Mouse (Mus musculus): ENCODE results near the gene Gng7. TPM values are rescaled to one million over a fixed set of nuclear protein-coding genes. Genes with fewer than 3 reads are reported as not detected.

Gng7 gene
- polyA plus RNA-seq, 1 experiment from 2014 or later, result 1.4 TPM

GRCm38 (mm10) chr10:80963031-80963975 is 51.4 kb downstream of the Gng7 start:
- ATAC-seq (ENCODE audit: extremely low read depth, insufficient number of reproducible peaks, low FRiP score, low TSS enrichment), result no peak
- Histone ChIP-seq H3K9me3 (no peaks in the 10 kb centered on the region), H3K9ac (peak overlapping the region; percentile 60), H3K4me2 (peak overlapping the region; percentile 26), H3K27ac (replicated peaks) (peak overlapping the region; percentile 92), H3K36me3 (no peaks in the 10 kb centered on the region), H3K4me1 (peaks cover 69% of the 10 kb centered on the region), H3K4me3 (no peak overlapping the region), H3K27me3 (replicated peaks) (no peaks in the 10 kb centered on the region)
- WGBS, result 23% methylated on average over 12 of the region's 12 CpGs

- no peaks in the 10 kb centered on the region for H3K27me3 ChIP-seq (replicated peaks)
- H3K9me3 ChIP-seq, result no peaks in the 10 kb centered on the region
- no peaks in the 10 kb centered on the region for H3K36me3 ChIP-seq
- peak overlapping the region; percentile 60; the same call in 1 of the 2 replicates for H3K9ac ChIP-seq
- peak overlapping the region; percentile 92 for H3K27ac ChIP-seq (replicated peaks)
- H3K4me2 ChIP-seq, result no peak overlapping the region
- no peak overlapping the region for H3K4me3 ChIP-seq
- WGBS, result 74% methylated on average over 5 of the region's 5 CpGs
- H3K4me1 ChIP-seq, result peaks cover 67% of the 10 kb centered on the region
- ATAC-seq (ENCODE audit: extremely low read depth, insufficient number of reproducible peaks, low FRiP score, low TSS enrichment), result no peak
Observed at GRCm38 (mm10) chr10:80962585-80962984, 52.2 kb downstream of the Gng7 start.

GRCm38 (mm10) chr10:80962051-80962472 is 52.7 kb downstream of the Gng7 start:
- 45% methylated on average over 10 of the region's 10 CpGs for WGBS
- no peak overlapping the region for H3K4me2 ChIP-seq
- no peaks in the 10 kb centered on the region for H3K9me3 ChIP-seq
- H3K36me3 ChIP-seq, result no peaks in the 10 kb centered on the region
- no peak for ATAC-seq (ENCODE audit: extremely low read depth, insufficient number of reproducible peaks, low FRiP score, low TSS enrichment)
- H3K4me3 ChIP-seq, result no peak overlapping the region
- H3K27ac ChIP-seq (replicated peaks), result peak overlapping the region; percentile 92
- H3K9ac ChIP-seq, result peak overlapping the region; percentile 71; the same call in 1 of the 2 replicates
- peaks cover 62% of the 10 kb centered on the region for H3K4me1 ChIP-seq
- no peaks in the 10 kb centered on the region for H3K27me3 ChIP-seq (replicated peaks)

- WGBS, result 15% methylated on average over 13 of the region's 16 CpGs
- Histone ChIP-seq H3K36me3 (no peaks in the 10 kb centered on the region), H3K4me3 (no peak overlapping the region; the same call in 1 of the 2 replicates), H3K4me2 (peak overlapping the region; percentile 51), H3K9ac (peak overlapping the region; percentile 71), H3K4me1 (peaks cover 58% of the 10 kb centered on the region), H3K27me3 (replicated peaks) (no peaks in the 10 kb centered on the region), H3K27ac (replicated peaks) (peak overlapping the region; percentile 92), H3K9me3 (no peaks in the 10 kb centered on the region)
- ATAC-seq (ENCODE audit: extremely low read depth, insufficient number of reproducible peaks, low FRiP score, low TSS enrichment), result peak; percentile 17; the same call in 1 of the 2 replicates
Observed at GRCm38 (mm10) chr10:80960551-80961508, 53.9 kb downstream of the Gng7 start.

GRCm38 (mm10) chr10:80958979-80959637 is 55.6 kb downstream of the Gng7 start:
- no peak overlapping the region for H3K4me3 ChIP-seq
- WGBS, result 87% methylated on average over 5 of the region's 5 CpGs
- no peaks in the 10 kb centered on the region for H3K36me3 ChIP-seq
- no peak overlapping the region for H3K27ac ChIP-seq (replicated peaks)
- no peaks in the 10 kb centered on the region for H3K27me3 ChIP-seq (replicated peaks)
- no peaks in the 10 kb centered on the region for H3K9me3 ChIP-seq
- H3K4me2 ChIP-seq, result no peak overlapping the region
- peaks cover 66% of the 10 kb centered on the region for H3K4me1 ChIP-seq
- ATAC-seq (ENCODE audit: extremely low read depth, insufficient number of reproducible peaks, low FRiP score, low TSS enrichment), result no peak
- H3K9ac ChIP-seq, result no peak overlapping the region

- no peak overlapping the region for H3K4me2 ChIP-seq
- H3K4me3 ChIP-seq, result no peak overlapping the region
- no peak overlapping the region for H3K27ac ChIP-seq (replicated peaks)
- ATAC-seq (ENCODE audit: extremely low read depth, insufficient number of reproducible peaks, low FRiP score, low TSS enrichment), result no peak
- H3K4me1 ChIP-seq, result peaks cover 53% of the 10 kb centered on the region
- 67% methylated on average over 4 of the region's 4 CpGs for WGBS
- H3K9ac ChIP-seq, result no peak overlapping the region
- no peaks in the 10 kb centered on the region for H3K36me3 ChIP-seq
- no peaks in the 10 kb centered on the region for H3K27me3 ChIP-seq (replicated peaks)
- H3K9me3 ChIP-seq, result no peaks in the 10 kb centered on the region
Observed at GRCm38 (mm10) chr10:80957791-80958190, 57.0 kb downstream of the Gng7 start.

- Histone ChIP-seq H3K36me3 (no peaks in the 10 kb centered on the region), H3K9ac (no peak overlapping the region), H3K27ac (replicated peaks) (no peak overlapping the region), H3K27me3 (replicated peaks) (no peaks in the 10 kb centered on the region), H3K4me2 (no peak overlapping the region), H3K4me3 (no peak overlapping the region), H3K9me3 (no peaks in the 10 kb centered on the region), H3K4me1 (peaks cover 45% of the 10 kb centered on the region)
- no peak; the same call in 1 of the 2 replicates for ATAC-seq (ENCODE audit: extremely low read depth, insufficient number of reproducible peaks, low FRiP score, low TSS enrichment)
- 72% methylated on average over 6 of the region's 6 CpGs for WGBS
Observed at GRCm38 (mm10) chr10:80956901-80957300, 57.8 kb downstream of the Gng7 start.

GRCm38 (mm10) chr10:80956385-80956784 is 58.4 kb downstream of the Gng7 start:
- ATAC-seq (ENCODE audit: extremely low read depth, insufficient number of reproducible peaks, low FRiP score, low TSS enrichment), result no peak
- H3K4me2 ChIP-seq, result no peak overlapping the region
- peaks cover 40% of the 10 kb centered on the region for H3K4me1 ChIP-seq
- H3K4me3 ChIP-seq, result no peak overlapping the region
- no peak overlapping the region for H3K9ac ChIP-seq
- WGBS, result 84% methylated on average over 8 of the region's 8 CpGs
- no peaks in the 10 kb centered on the region for H3K9me3 ChIP-seq
- H3K27me3 ChIP-seq (replicated peaks), result no peaks in the 10 kb centered on the region
- H3K36me3 ChIP-seq, result no peaks in the 10 kb centered on the region
- H3K27ac ChIP-seq (replicated peaks), result no peak overlapping the region

GRCm38 (mm10) chr10:80955536-80955935 is 59.2 kb downstream of the Gng7 start:
- Histone ChIP-seq H3K4me2 (0 out of 2 replicates have a peak overlapping the region, but pooled peaks have one; percentile 6), H3K27me3 (replicated peaks) (0 out of 2 replicates have a peak, but pooled peaks cover 7% of the 10 kb centered on the region), H3K4me1 (peaks cover 31% of the 10 kb centered on the region), H3K36me3 (no peaks in the 10 kb centered on the region), H3K4me3 (no peak overlapping the region), H3K27ac (replicated peaks) (peak overlapping the region; percentile 80), H3K9me3 (no peaks in the 10 kb centered on the region), H3K9ac (peak overlapping the region; percentile 15; the same call in 1 of the 2 replicates)
- ATAC-seq (ENCODE audit: extremely low read depth, insufficient number of reproducible peaks, low FRiP score, low TSS enrichment), result no peak
- 12% methylated on average over 9 of the region's 9 CpGs for WGBS

GRCm38 (mm10) chr10:80954843-80955242 is 59.9 kb downstream of the Gng7 start:
- Histone ChIP-seq H3K4me1 (peaks cover 28% of the 10 kb centered on the region), H3K9ac (peak overlapping the region; percentile 37; the same call in 1 of the 2 replicates), H3K27me3 (replicated peaks) (0 out of 2 replicates have a peak, but pooled peaks cover 10% of the 10 kb centered on the region), H3K9me3 (no peaks in the 10 kb centered on the region), H3K36me3 (no peaks in the 10 kb centered on the region), H3K27ac (replicated peaks) (peak overlapping the region; percentile 80), H3K4me2 (no peak overlapping the region), H3K4me3 (no peak overlapping the region)
- no peak for ATAC-seq (ENCODE audit: extremely low read depth, insufficient number of reproducible peaks, low FRiP score, low TSS enrichment)
- WGBS, result 31% methylated on average over 6 of the region's 6 CpGs
